Mouse (Mus musculus) heart, embryonic 16.5 days (tissue): ENCODE results near the gene Uba1. TPM values are rescaled to one million over a fixed set of nuclear protein-coding genes. Genes with fewer than 3 reads are reported as not detected.

Experiments
- ATAC-seq: fragments of 200-750 bp; cut with Nextera tagmentation; replicated peaks from 2 replicates; pipeline ENCODE4 v1.8.0; 2017; ENCODE audit warnings: moderate number of reproducible peaks; ENCODE audit not compliant: insufficient read depth, low FRiP score; ENCODE audit errors: extremely low read depth
- H3K27ac ChIP-seq: fragments of 300-500 bp; sonication (generic); 2 replicates; pipeline ENCODE4 v1.5.1; 2014; ENCODE audit warnings: mild to moderate bottlenecking, low read length, control low read depth, moderate library complexity
- H3K27me3 ChIP-seq: fragments of 300-500 bp; sonication (generic); 2 replicates; pipeline ENCODE4 v1.6.1; 2014; ENCODE audit warnings: low read length, mixed read lengths; ENCODE audit not compliant: control insufficient read depth, insufficient read depth
- H3K36me3 ChIP-seq: fragments of 300-500 bp; sonication (generic); 2 replicates; pipeline ENCODE4 v1.6.1; 2014; ENCODE audit not compliant: control insufficient read depth, insufficient read depth
- H3K4me1 ChIP-seq: fragments of 300-500 bp; sonication (generic); 2 replicates; pipeline ENCODE4 v1.6.1; 2014; ENCODE audit warnings: low read length, mixed read lengths; ENCODE audit not compliant: control insufficient read depth, insufficient read depth
- H3K4me2 ChIP-seq: fragments of 300-500 bp; sonication (generic); 2 replicates; pipeline ENCODE4 v1.6.1; 2014; ENCODE audit warnings: low read depth, mild to moderate bottlenecking, control low read depth, low read length
- H3K4me3 ChIP-seq: fragments of 300-500 bp; sonication (generic); 2 replicates; pipeline ENCODE4 v1.5.1; 2014; ENCODE audit warnings: mild to moderate bottlenecking, control low read depth, low read length
- H3K9ac ChIP-seq: fragments of 300-500 bp; sonication (generic); 2 replicates; pipeline ENCODE4 v1.6.1; 2014; ENCODE audit warnings: low read length, control low read depth
- H3K9me3 ChIP-seq: fragments of 300-500 bp; sonication (generic); replicated peaks from 2 replicates; pipeline ENCODE4 v1.6.1; 2016; ENCODE audit warnings: low read length; ENCODE audit not compliant: control insufficient read depth
- WGBS: fragments of 180-500 bp; shearing (Covaris S2); extraction: QIAGEN DNeasy Blood & Tissue Kit; methylation state at CpG from one replicate; pipeline ENCODE4 v1.1.7; 2014; 5-methylcytosine and 5-hydroxymethylcytosine counted together
- polyA plus RNA-seq: library from polyadenylated mRNA; unstranded; fragments of >200 nt; fragmentation: Nextera tagmentation; extraction: Ambion mirVana; gene quantifications from 2 replicates; pipeline ENCODE4 v1.2.1, GENCODE M21; 2015

Gene Uba1
- 164 and 172 TPM in 2 replicates for polyA plus RNA-seq

- WGBS: 10% methylated on average over 27 of the region's 27 CpGs
- H3K27ac ChIP-seq: peak within 1 kb of the TSS; percentile 78
- no peaks in the 10 kb centered on the region for H3K27me3 ChIP-seq
- H3K4me3 ChIP-seq: peak within 1 kb of the TSS; percentile 64
- peak within 1 kb of the TSS; percentile 82 for H3K4me2 ChIP-seq
- no peaks in the 10 kb centered on the region for H3K36me3 ChIP-seq
- no peaks in the 10 kb centered on the region for H3K4me1 ChIP-seq
- peak within 1 kb of the TSS; percentile 73 for H3K9ac ChIP-seq
- peak; percentile 85 for ATAC-seq
- H3K9me3 ChIP-seq: no peaks in the 10 kb centered on the region
Measured at GRCm38 (mm10) chrX:20658026-20658652, at the start of gene Uba1. Gene Uba1 (plus strand): TSS chrX:20658326.

- no peak overlapping the region for H3K4me3 ChIP-seq
- H3K36me3 ChIP-seq: no peaks in the 10 kb centered on the region
- no peak for ATAC-seq
- no peaks in the 10 kb centered on the region for H3K4me1 ChIP-seq
- H3K27ac ChIP-seq: no peak overlapping the region
- H3K9me3 ChIP-seq: no peaks in the 10 kb centered on the region
- H3K9ac ChIP-seq: no peak overlapping the region
- no peak overlapping the region for H3K4me2 ChIP-seq
- 80% methylated on average over 4 of the region's 4 CpGs for WGBS
- H3K27me3 ChIP-seq: no peaks in the 10 kb centered on the region
Measured at GRCm38 (mm10) chrX:20608500-20608899, 49.6 kb upstream of the Uba1 start.

- peak overlapping the region; percentile 80 for H3K9ac ChIP-seq
- ATAC-seq: no peak
Measured at GRCm38 (mm10) chrX:20616861-20617175, 41.3 kb upstream of the Uba1 start.

DNA sequence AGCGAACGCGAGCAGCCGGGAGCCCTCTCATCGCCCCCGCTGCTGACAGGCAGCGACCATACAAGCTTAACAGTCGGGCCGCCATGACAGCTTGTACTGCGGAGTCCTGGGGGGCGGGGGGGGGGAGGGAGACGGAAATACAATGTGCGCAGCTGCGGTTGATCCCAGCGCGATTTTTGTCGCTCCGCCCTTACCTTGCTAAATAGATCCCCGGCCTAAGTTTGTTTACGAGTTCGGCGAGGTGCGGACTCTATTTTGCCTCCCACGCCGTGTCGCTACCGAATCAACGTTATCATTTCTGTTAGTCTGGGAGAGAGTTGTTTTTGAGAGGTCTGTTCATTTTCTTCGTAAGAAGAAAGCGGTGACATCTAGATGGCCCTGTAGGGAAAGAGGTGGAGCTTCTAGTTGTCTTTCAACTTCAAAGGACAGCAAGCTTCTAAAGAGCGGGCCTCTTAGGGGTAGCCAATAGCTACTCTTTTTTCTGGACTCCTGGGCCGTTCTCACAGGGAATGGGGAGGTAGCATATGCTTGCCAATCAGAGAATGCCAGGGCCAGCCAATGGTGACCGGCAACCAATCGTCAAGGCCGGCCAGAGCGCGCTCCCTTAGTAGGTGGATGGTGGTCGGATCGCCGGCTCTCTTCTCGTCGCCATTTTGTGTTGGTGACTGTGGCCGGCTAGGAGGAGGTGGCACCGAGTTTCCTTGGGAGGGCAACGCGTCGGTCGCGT lies 40.8 kb upstream of the Uba1 start, which contains the start of the genes Rbm10 and Ndufb11:
TSS of gene Rbm10 (plus strand) at position 328 of the 727 bp plus-strand sequence.
TSS of gene Ndufb11 (minus strand) at position 444 of the 727 bp plus-strand sequence.
- H3K27me3 ChIP-seq: no peaks in the 10 kb centered on the region
- no peaks in the 10 kb centered on the region for H3K9me3 ChIP-seq
- peaks cover 9% of the 10 kb centered on the region; the same call in 1 of the 2 replicates for H3K36me3 ChIP-seq
- peak within 1 kb of the TSS; percentile 87 for H3K9ac ChIP-seq
- peak within 1 kb of the TSS; percentile 68 for H3K4me2 ChIP-seq
- ATAC-seq: peak; percentile 97
- WGBS: 12% methylated on average over 45 of the region's 49 CpGs
- H3K4me3 ChIP-seq: peak within 1 kb of the TSS; percentile 72
- H3K27ac ChIP-seq: peak within 1 kb of the TSS; percentile 95
- H3K4me1 ChIP-seq: peaks cover 7% of the 10 kb centered on the region

More at GRCm38 (mm10) chrX:20616861-20617175, 41.3 kb upstream of the Uba1 start:
- WGBS: 17% methylated on average over 15 of the region's 17 CpGs
- Histone ChIP-seq H3K27me3 (no peaks in the 10 kb centered on the region), H3K4me1 (peaks cover 7% of the 10 kb centered on the region), H3K36me3 (peaks cover 8% of the 10 kb centered on the region; the same call in 1 of the 2 replicates), H3K4me2 (peak overlapping the region; percentile 63), H3K27ac (peak overlapping the region; percentile 95), H3K4me3 (peak overlapping the region; percentile 72), H3K9me3 (no peaks in the 10 kb centered on the region)

DNA sequence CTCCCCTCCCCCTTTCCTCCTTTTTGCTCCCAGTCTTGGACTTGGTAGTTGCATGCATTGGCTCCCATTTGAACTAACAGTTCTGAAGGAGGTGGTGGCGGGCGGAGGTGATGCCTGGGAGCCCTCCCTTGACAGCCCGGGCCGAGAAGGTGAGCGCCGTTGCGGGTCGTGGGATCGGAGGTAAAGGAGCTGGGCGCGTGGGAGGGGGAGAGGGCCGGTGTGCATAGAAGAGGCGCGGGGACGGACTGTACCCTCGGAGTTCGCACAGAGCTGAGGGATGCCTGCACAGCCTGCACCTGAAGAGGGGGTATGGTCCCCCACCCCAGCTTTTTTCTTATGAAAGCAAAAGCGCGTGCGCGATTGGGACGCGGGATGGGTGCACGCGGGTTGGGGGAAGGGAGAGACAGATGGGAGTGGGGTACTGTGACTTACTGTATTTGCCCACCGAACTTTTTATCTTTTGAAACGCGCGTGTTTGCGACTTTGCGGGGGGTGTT lies 40.2 kb upstream of the Uba1 start:
- peak overlapping the region; percentile 90 for H3K27ac ChIP-seq
- peaks cover 9% of the 10 kb centered on the region; the same call in 1 of the 2 replicates for H3K36me3 ChIP-seq
- no peaks in the 10 kb centered on the region for H3K27me3 ChIP-seq
- H3K9me3 ChIP-seq: no peaks in the 10 kb centered on the region
- H3K9ac ChIP-seq: peak overlapping the region; percentile 87
- H3K4me3 ChIP-seq: peak overlapping the region; percentile 72
- peaks cover 7% of the 10 kb centered on the region for H3K4me1 ChIP-seq
- 9% methylated on average over 29 of the region's 31 CpGs for WGBS
- peak overlapping the region; percentile 68 for H3K4me2 ChIP-seq
- ATAC-seq: peak; percentile 12

DNA sequence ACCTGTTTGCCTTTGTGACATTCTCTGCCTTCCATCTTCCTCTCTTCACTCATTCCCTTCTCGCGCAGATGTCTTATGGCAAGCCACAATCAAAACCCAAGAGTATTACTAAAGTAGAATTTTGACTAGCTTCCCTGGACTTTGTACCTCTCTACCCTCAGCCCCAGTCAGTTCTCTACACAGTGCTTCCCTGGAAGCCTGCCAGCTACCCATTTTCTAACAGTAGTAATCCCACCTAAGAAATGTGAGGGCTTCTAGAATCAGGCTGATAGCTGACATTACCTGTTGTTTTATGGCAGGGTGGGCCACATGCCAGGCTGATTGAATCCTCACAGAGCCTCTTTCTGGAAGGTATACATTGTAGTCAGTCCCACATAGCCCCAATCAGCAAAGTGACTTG lies 20.0 kb upstream of the Uba1 start:
- Histone ChIP-seq H3K9ac (no peak overlapping the region), H3K27ac (no peak overlapping the region), H3K4me1 (peaks cover 7% of the 10 kb centered on the region), H3K4me2 (no peak overlapping the region), H3K36me3 (peaks cover 19% of the 10 kb centered on the region; the same call in 1 of the 2 replicates), H3K4me3 (no peak overlapping the region), H3K9me3 (no peaks in the 10 kb centered on the region), H3K27me3 (no peaks in the 10 kb centered on the region)
- ATAC-seq: no peak
- 88% methylated on average over 2 of the region's 2 CpGs for WGBS

DNA sequence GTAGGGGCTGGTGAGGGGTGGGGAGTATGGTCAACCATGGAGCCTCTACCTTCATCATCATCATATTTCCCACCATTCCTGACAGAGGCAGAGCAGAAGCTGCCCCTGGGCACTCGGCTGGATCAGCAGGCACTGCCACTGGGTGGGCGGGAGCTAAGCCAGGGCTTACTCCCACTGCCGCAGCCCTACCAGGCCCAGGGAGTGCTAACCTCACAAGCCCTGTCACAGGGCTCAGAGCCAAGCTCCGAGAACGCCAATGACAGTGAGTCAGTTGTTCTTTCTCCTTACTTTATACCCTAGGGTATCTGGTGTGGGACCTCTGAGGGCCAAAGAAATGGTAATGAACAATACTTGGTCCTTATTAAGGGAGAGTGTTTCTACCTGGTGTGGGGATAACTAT lies 13.3 kb upstream of the Uba1 start:
- Histone ChIP-seq H3K9ac (no peak overlapping the region), H3K4me3 (no peak overlapping the region), H3K27ac (no peak overlapping the region), H3K27me3 (no peaks in the 10 kb centered on the region), H3K36me3 (peaks cover 29% of the 10 kb centered on the region), H3K4me2 (no peak overlapping the region), H3K9me3 (no peaks in the 10 kb centered on the region), H3K4me1 (no peaks in the 10 kb centered on the region)
- WGBS: 79% methylated on average over 5 of the region's 5 CpGs
- ATAC-seq: no peak

DNA sequence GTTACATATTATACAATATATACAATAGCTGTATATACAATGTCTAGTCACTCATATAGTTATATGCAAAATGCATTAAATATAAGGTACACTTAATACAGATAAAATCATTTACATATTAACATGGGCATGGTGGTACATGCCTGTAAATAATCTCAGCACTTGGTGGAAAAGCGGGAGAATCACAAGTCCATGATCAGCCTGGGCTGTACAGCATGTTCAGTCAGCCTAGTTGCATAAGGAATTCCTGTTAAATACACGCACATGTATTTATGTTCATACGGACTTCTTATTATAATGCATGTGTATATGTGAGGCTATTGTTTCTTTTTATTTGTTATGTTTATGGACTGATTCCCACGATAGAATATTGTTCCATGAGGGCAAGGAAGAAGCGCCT lies 533 bp upstream of the Uba1 start:
- Histone ChIP-seq H3K27ac (no peak overlapping the region), H3K27me3 (no peaks in the 10 kb centered on the region), H3K4me3 (peak overlapping the region; percentile 64), H3K9ac (no peak overlapping the region; the same call in 1 of the 2 replicates), H3K9me3 (no peaks in the 10 kb centered on the region), H3K36me3 (no peaks in the 10 kb centered on the region), H3K4me1 (no peaks in the 10 kb centered on the region), H3K4me2 (peak overlapping the region; percentile 82)
- ATAC-seq: no peak
- 31% methylated on average over 5 of the region's 5 CpGs for WGBS

DNA sequence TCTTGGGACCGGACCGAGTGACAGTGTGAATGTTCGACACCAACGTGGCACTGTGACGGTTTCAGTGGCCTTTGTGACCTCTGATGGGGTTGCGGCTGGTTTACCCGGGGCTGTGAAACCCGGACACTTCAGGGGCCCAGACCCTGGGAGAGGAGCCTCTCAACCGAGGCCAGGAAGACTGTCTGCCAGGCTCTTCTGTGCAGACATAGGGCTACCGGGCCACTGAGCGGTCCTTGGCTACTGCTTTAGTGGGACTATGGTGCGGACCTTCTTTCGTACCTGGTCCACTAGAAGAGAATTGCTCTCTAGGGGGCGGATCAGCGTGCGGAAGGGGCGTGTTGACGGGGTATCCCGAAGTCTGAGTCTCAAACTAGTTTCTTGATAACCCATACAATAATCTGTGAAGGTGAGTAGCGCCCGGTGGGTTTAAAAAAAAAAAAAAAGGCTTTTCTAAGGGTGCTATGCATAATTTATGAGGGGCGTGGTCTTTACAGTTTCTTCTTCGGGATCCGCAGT lies 823 bp downstream of the Uba1 start:
- WGBS: 11% methylated on average over 24 of the region's 24 CpGs

More for the DNA sequence above, 823 bp downstream of the Uba1 start:
- Histone ChIP-seq H3K4me1 (no peaks in the 10 kb centered on the region), H3K4me3 (peak overlapping the region; percentile 64), H3K27ac (peak overlapping the region; percentile 78), H3K4me2 (peak overlapping the region; percentile 82), H3K36me3 (no peaks in the 10 kb centered on the region), H3K27me3 (no peaks in the 10 kb centered on the region), H3K9me3 (no peaks in the 10 kb centered on the region), H3K9ac (peak overlapping the region; percentile 73)
- no peak for ATAC-seq
